Mouse (Mus musculus) brain, embryonic 14.5 days (tissue): Measurements from ENCODE around the gene Rad54l.

Experiments
- CTCF ChIP-seq: fragments of 200-500 bp; IDR thresholded peaks from 2 replicates; pipeline ENCODE4 v1.5.1; 2012; ENCODE audit warnings: inconsistent platforms, mild to moderate bottlenecking, moderate library complexity, borderline replicate concordance; ENCODE audit not compliant: insufficient read depth, insufficient read length; ENCODE audit errors: extremely low read depth
- POLR2A ChIP-seq: fragments of 200-500 bp; IDR thresholded peaks from 2 replicates; pipeline ENCODE4 v1.6.1; 2012; ENCODE audit warnings: mild to moderate bottlenecking, inconsistent platforms, borderline replicate concordance; ENCODE audit not compliant: poor library complexity, insufficient read depth, insufficient read length, severe bottlenecking; ENCODE audit errors: extremely low read depth

DNA sequence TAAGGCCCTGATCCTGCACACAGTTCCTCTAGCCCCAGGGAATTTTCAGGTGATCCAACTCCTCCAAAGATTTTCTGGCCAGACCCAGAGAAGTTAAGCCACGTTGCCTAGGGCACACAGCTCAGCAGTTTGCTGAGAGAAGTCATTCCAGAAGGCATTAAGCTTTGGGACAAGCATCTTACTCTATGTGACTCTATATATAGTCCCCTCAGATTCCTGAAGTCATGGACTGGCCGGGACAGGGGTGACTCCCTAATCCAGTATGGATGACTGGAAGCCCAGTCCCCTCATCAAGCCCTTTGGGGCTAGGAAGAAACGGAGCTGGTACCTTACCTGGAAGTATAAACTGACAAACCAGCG is 27.4 kb upstream of the Rad54l start:
- TF ChIP-seq POLR2A (no peak), CTCF (no peak)
